Mouse (Mus musculus) inflammation-experienced regulatory T-cells, adult 6 months (primary cell): ENCODE measurements at regions not wholly inside any gene's neighbourhood (a gene's known extent, or its start where the extent isn't known, plus 50 kb on each side); places are given as distances from the start of the nearest gene placed in this dataset.

ENCODE experiments used
- ATAC-seq: one replicate; pipeline ENCODE4 v1.8.0; 2017

DNA sequence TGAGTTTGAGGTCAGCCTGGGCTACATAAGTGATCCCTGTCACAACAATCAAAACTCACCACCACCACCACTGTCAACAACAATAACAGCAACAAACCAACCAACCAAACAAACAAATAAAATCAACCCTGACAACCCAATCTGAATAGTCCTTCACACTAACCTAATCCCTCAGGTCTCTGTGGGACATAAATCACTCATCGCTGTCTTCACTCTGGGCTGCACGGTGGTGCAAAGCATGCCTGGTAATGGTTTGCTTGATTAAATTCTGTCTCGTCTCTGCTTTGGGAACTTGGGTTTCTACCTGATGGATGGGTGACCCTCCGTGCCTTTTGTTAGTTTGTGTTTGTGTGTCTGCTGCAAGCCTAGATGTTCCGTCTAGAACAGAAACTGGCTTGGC, 100.6 kb downstream of the Slc17a6 start:
- ATAC-seq = no peak

DNA sequence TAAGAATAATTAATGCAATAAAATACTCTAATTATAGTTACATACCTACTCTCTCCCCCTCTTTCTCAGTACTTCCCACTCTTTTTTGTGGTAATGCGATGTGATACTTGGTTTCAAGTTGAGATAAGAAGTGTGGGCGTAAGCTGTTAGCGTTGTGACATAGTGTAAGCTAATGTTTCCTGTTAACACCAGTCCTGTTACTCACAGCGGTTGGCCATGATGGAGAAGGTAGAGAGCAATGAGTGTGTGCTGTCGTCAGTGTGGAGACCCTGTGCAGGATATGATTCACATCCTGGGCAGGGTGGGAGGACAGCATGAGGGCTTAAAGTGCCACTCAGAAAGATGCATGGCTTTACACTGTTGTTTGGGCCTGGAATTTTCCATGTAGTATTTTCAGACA, 102.1 kb downstream of the Slc17a6 start:
- peak; percentile 98 for ATAC-seq

DNA sequence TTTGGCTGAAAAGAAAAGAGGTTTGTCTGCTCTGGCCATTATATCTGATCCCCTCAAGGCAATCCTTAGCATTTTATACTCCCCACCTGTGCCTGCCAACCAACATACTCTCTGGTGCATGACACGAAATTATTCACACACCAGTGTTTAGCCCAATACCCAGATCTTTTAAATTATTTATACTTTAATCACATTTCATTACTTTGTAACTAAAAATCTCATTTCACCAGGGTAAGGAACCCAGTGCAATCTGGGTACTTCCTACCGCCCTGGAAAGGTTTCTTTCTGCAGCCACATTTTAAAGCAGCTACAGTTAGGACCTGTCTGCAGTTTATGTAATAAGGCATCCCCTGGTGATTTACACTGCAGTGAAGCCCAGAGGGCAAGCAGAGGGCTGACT, 114.5 kb downstream of the Slc17a6 start:
- no peak for ATAC-seq

DNA sequence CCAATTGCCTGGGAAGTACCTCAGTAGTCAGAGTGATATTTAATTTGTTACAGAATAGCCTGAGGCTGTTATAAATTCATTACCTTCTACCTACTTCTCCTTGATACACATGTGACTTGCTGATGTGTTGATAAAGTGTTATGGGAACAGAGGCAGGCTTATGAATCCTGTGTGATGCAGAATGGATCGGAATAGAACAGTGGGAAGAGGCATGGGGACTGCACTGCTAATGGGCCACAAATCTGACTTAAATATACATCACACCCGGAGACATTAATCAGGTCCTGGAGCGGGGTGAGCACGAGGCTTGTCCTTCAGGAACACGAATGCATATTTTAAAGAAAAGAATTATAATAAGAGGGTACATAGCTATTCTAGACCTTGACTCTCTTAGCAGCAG, 117.8 kb downstream of the Slc17a6 start:
- no peak for ATAC-seq

DNA sequence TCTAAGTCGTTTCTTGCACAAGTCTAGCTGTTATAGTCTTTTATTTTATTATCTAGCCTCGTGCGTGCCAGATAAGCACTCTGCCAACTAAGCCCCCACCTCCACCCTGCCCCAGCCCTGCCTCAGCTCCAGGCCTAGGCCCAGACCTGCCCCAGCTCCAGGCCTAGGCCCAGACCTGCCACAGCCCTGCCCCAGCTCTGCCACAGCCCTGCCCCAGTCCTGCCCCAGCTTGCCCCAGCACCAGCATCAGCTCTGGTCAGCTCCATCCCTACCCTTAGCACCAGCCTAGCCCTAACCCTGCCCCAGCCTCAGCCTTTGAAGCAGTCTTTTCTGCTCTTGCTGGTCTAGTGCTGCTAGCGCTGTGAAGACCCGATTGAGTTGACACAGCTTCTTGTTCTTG, 119.1 kb downstream of the Slc17a6 start:
- ATAC-seq = no peak

DNA sequence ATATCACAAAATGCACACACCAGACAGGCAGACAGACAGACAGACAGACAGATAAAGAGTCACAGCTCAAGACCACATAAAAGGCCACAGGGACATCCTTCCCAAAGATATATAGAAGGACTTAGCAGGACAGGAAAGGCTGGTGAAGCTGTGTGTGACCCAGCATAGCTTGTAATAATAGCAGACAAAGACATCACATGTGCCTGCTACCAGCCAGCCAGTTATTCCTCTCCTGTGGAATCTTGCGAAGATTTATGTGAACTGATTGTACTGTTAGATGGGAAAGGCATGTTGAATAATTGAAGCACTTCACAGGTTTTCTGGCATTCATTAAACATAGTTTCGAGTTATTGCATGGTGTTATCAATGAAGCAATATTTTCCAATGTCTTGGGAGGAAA, 119.1 kb upstream of the Gas2 start:
- ATAC-seq = no peak

DNA sequence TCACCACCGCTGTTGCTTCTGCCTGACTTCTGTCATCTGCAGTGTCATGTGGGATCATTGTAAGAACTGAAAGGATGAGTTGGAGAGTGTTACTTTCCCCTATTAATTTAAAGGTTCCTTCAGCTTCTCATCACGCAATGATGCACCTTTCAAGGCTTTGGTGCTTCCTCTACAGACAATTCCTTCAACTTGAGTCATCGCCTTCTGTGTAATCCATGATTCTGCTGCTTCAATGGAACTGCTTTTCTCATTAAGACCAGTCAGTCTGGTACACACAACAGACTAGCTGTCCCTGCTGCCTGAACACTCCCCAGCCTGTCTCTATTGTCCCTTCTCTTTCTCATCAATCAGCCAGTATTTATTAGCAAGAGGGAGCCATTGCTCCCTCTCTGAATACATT, 116.2 kb upstream of the Gas2 start:
- no peak for ATAC-seq

DNA sequence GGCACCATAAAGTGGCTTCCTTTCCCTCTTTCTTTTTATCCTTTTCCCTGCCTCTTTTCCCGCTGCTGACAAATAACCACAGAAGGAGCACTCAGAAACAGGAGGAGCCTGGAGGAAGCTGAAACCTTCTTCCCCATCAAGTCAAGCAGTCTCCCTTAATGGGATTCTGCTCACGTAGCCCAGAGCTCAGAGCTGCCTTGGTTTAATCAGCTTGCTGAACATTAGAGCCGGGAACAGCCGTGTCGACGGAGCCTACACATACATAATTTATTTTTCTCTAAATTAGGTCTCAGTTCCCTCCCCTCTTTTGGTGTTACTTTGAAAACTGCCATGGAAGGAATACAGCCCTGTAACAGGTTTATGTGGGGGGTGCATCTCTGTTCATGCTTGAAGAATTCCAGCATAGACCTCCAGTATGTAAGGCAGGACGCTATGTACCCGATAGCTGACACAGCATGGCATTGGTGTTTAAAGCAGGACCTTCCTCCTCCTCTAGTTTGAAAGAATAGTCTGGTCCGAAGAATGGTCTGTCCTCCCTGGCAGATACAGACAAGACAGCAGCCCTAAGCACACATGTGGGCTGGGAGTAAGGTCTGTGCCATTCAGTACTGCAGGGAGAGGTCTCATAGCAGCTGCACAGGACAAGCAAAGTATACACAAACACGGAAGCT, 113.0 kb upstream of the Gas2 start:
- ATAC-seq = no peak

DNA sequence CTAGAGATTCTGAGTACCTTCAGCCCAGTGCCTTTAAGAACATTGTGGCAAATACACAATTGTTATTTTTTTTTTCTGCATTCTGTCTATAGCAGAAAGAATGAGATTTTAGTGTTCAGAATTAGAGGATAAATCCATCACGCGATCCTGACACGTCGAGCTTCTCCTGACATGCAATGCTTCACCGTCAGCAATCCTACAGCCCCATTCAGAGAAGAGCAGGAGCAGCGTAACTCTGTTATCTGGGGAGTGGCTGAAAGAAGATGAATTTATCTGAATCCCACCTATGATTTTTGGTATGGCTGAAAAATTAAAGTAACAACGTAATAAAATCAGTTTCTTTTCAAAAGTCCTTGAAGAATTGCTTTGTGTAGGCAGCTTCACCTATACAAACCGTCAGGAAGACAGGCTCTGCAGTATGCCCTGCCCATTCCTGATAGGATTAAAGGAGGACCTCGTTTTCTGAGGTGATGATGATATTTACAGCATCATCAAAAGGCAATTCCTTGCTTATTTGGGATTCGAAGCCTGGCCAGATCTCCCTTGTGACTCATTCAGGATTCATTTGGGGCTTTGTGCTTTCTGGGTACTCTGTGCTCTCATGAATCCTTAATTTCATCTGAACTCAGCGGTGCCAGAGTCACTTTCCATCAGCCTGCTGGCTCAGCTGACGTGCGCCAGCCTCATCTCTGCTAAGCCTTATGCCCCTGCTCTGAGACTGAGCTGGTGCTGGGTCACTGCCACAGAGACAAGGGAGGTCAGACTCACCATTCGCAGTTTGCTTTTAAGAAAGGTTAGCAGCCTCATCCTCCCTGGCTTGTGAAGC, 112.3 kb upstream of the Gas2 start:
- no peak for ATAC-seq

DNA sequence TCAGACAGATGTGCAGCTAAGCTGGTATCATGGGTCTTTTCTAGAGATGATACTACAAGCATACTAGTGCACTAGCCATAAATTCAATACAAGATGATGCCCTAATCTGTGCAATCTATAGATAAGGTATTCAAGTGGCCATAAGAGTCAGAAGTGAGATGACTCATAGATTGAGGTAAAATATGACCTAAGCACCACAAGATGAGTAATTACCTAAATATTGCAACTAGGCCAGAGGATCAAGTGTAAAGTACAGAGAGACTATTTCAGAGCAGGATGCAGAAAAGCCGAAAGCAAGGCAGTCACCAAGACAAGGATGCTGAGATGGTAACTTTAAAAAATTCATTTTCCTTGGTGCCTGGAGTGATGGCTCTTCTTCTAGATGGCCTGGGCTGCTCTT, 111.5 kb upstream of the Gas2 start:
- ATAC-seq = peak; percentile 38

DNA sequence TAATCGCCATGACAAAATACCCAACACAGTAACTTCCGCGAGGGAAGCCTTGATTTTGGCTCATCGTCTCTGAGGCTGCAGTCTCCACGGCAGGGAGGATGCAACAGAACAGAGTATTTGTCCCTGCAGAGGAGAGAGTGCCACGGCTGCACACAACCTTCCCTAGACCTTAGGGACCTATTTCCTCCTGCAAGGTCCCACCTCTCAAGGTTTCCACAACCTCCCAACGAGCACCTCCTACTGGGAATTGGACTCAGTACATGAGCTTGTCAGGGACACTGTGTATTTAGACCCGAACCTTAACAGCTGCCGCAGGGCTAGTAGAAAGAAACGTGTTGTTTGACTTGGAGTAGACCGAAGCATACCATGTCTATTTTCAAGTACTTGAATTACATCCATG, 108.8 kb upstream of the Gas2 start:
- no peak for ATAC-seq

DNA sequence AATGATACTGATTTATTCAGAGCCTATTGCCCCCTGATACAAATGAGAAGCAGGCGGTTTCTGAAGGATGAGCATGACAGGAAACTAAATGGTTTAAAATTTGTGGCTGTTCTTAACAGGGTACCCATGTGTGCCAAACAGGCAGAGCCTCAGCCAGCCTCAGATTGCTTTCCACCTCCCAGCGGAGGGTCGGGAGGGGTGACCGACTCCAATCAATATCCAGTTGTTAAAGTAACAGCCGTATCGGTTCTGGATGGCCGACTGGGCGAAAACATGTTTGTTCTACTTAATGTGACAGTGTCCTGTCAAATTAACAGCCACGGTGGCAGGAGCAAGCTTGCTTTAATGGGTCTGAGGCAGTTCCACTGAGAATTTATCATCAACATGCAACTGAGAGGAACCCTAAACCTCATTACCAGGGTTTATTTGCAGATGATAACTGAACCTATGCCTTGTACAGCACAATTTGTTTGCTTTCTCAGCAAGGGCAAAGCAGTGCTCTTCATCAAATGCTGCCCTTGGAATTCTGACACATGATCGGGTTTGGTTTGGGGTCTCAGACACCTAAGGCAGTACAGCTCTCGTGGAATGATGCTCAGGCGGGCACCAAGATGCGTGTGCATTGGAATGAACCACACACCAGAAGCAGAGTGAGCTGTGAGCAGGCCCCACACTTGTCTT, 107.5 kb upstream of the Gas2 start:
- no peak for ATAC-seq

DNA sequence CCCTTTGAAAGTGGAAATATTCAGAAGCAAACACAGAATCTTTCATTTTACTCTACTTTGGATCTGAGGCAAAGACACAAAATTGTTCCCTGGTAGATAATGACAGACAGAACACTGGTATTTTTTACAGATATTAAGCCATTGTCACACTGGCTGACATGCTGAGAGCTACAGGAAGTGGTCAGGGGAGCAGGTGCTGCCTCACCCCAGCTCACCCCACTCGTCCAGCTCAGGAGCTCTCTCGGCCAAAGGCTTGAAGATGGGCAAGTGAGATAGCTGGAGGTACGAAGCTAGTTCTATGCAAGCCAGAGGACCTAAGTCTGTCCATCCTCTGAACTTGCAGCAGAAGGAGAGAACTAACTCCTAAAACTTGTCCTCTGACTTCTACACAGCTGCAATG, 105.6 kb upstream of the Gas2 start:
- no peak for ATAC-seq

DNA sequence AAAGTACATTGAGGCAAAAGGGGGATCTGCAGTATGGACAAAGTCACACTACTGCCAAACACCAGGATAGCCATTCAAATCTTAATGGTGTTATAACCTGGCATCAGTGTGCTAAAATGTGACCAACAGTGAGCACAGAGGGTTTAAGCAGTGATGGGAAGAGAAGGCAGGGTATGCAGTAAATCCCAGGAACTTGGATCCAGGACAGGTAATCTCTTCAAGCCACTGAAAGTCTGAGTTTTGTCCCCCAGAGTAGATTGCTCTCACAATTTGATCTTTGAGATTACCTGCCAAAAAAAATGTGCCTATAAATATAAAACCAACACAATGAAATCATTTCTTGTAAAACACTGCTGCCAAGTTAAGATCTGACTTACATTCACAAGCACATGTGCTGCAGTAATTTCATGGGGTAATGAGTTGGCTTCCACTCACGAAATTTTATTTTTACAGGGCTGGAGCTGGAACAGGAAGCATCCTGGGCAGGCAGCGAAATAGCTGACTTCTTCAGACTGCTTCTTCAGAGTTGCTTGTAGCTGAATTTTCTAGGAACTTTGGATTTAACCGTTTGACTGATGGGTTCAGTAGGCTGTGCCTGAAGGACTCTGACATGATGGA, 102.2 kb upstream of the Gas2 start:
- no peak for ATAC-seq

DNA sequence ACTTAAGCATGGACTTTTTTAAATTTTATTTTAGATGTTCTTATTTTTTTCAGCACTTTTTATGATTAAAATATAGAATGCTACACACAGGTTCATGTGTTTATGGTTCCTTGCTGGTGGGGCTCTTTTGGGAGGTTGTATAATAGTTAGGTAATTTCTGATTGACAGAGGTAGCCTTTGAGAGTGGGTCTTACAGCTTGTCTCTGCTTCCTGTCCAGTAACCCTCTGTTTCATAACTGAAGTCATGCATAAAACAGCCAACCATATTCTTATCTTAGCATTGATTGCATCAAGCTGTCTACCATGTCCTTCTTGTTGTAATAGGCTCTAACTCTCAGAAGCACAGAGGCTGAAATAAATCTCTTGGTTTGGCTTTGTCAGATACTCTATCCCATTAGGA, 94.7 kb upstream of the Gas2 start:
- ATAC-seq = no peak

DNA sequence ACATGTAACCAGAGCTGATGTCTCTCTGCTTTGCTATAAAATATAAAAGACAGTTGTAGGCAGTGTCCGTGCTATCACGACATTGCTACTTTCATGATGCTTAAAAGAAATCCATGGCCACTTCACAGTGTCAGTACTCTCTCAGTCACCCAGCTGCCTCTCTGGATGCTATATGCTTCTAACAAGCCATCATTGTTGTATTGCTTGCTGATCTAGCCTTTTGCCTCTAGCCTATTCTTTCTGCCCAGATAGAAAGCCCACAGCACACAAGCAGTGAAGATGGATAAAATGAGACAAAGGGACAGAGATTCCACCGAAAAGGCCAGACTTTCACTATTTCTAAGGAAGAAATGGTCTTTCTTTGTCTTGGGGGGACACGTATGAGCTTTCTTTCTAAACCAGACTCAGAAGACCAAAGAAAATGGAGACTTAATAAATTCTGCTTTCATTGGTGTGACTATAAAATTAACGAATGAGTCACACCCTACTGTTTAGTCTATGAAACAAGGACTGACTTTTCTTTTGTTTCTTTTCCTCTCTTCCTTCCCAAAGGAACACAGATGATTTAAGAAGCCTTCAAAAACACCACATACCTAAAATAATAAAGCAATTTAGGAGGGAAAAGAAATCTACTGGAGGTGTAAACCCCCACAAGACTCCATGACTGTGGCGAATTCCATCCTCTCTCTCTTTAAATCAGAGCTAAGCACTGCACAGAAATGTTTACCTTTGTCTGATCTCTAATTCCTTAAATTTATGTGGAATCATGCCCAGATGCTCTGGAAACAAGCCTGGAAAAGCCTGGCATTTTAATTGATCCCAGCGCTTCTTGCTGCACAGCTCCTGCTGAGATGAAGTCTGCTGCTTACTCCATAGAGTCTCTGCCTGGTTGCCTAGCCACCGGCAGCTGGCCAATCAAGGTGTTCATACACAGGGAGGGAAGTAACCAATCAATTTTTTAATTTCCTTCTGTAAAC, 89.6 kb upstream of the Gas2 start:
- no peak for ATAC-seq

DNA sequence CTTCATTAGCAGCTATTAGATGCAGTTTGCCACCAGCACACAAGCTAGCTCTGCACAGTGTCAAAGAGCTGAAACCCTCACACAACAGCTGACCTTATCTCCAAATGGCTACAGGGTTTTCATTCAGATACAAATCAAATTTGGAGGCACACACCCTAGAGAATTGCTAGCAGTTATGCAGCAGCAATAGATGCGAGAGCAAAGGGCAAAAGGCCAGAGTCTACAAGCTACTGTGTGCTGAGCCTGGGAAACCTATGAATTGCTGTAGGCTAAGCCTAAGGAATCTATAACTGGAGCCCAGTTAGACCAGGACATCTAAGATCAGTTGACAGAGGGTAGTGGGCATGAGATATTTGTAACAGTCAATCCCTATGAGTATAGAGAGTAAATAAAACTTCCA, 85.8 kb upstream of the Gas2 start:
- ATAC-seq = no peak

DNA sequence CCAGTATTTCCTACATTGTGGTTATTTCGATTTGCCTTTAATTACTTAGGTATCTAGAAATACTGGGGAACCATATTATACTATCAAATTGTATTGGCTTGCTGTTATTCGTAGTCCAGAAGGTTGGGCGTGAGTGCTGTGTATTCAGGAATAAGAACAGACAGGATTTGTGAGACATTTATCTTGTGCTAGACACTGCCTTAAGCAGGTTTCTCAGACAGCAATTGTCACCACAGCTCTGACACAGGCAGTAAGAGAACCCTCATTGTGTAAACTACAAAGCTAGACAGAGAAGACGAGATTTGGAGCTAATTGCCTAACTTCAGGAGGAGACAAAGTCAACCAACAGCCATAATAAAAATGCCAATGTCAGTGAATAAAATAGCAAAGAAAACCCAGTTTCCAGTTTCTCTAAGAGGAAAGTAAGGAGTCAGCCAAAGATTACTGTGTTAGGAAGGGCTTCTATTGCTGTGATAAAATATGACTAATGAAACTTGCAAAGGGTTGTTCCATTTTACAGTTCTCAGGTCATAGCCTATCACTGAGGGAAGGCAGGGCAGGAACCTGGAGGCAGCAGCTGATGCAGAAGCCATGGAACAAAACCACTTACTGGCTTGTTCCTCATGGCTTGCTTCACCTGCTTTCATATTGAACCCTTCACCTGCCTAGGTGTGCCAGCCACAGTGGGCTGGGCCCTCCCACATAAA, 78.6 kb upstream of the Gas2 start:
- ATAC-seq = no peak

DNA sequence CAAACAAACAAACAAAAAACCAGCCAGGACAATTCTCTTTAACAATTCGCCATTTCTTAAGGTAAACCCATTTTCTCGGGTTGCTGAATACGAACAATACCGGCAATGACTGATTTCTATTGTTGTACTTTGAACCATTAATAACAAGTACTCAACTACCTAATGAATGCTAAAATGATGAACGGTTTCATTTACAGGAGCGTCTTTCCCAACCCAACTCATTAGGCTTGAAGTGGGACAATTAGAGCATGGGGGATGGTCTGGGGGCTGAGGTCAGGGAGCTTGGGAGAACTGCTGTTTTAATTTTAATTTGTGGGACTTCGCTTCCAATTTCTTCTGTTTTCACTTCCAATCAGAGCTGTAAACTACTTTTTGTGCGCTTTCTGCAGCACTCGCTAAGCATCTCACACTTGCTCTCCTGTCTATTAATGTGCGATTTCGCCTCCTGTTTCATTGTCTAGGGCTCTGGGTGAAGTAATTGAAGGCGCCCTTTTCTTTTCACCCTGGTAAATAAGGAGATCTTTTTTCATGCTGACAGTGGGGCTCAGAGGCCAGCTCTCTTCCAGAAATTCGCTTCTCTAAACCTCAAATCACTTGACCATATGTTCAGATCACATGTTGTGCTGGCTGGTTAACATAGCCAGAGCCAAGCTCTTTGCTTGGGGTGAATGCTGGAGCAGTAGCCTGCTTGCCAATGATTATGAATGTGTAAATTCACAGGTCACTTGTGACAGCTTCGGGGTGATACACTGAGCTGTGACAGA, 77.7 kb upstream of the Gas2 start:
- ATAC-seq = no peak

DNA sequence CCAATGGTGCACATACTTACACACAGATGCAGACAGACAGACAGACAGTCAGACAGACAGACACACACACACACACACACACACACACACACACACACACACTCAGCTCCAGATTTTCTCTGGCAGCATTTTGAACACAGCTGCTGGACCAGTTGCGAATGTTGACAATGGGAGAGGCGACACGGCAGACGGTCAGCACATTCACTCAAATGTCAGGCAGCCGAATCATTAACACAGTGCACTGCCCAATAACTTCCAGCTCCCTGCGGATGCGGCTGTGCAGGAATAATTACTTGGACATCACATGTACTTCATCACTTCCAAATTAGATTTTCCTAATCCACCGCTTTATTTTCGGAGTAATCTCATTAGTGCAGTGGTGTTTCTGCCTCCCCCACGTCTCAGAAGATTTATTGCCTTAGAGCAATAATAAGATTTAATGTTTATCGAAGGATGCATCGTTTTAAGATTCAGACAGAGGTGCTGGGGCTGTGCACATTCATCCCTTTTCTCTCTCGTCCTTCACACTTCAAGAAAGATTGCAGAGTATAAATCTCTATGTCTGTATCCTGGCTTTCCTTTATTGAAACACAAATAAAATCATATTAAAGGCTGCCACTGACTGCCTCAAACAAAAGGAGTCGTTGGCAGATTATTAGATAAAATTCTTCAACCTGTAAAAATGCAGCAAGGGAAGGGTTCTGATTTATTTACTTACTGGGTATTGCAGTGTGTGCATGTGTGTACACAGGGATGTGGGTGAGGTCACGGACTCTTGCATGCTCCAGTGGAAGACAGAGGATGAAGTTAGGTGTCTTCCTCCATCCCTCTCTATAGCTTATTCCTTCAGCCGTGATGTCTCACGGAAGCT, 70.9 kb upstream of the Gas2 start:
- ATAC-seq = no peak
